Mouse (Mus musculus) embryonic facial prominence, embryonic 12.5 days (tissue): ENCODE measurements around the gene Gnptg. TPM values are rescaled to one million over a fixed set of nuclear protein-coding genes. Genes with fewer than 3 reads are reported as not detected.
A peak's percentile ranks its signal among the peaks of the same experiment; 100 is the strongest.
"Not testable (repeated sequence)": the region's sequence is repeated elsewhere in the genome, so short reads cannot be mapped to it uniquely, and the experiment has no call there.

Experiments
- ATAC-seq: fragments of 200-750 bp; cut with Nextera tagmentation; 2 replicates; pipeline ENCODE4 v1.8.0; 2017; ENCODE audit not compliant: insufficient number of reproducible peaks, insufficient read depth, low FRiP score, low TSS enrichment
- H3K27ac ChIP-seq: fragments of 300-500 bp; sonication (generic); 2 replicates; pipeline ENCODE4 v1.5.1; 2016; ENCODE audit warnings: mild to moderate bottlenecking
- H3K27me3 ChIP-seq: fragments of 300-500 bp; sonication (generic); 2 replicates; pipeline ENCODE4 v1.6.1; 2016; ENCODE audit warnings: mild to moderate bottlenecking, moderate library complexity
- H3K36me3 ChIP-seq: fragments of 300-500 bp; sonication (generic); 2 replicates; pipeline ENCODE4 v1.6.1; 2016; ENCODE audit warnings: mild to moderate bottlenecking
- H3K4me1 ChIP-seq: fragments of 300-500 bp; sonication (generic); 2 replicates; pipeline ENCODE4 v1.6.1; 2016
- H3K4me2 ChIP-seq: fragments of 300-500 bp; sonication (generic); replicated peaks from 2 replicates; pipeline ENCODE4 v1.6.1; 2016; ENCODE audit warnings: mild to moderate bottlenecking, moderate library complexity
- H3K4me3 ChIP-seq: fragments of 300-500 bp; sonication (generic); 2 replicates; pipeline ENCODE4 v1.5.1; 2016; ENCODE audit warnings: mild to moderate bottlenecking
- H3K9ac ChIP-seq: fragments of 300-500 bp; sonication (generic); 2 replicates; pipeline ENCODE4 v1.6.1; 2016; ENCODE audit warnings: mild to moderate bottlenecking, moderate library complexity
- H3K9me3 ChIP-seq: fragments of 300-500 bp; sonication (generic); 2 replicates; pipeline ENCODE4 v1.6.1; 2016; ENCODE audit warnings: mild to moderate bottlenecking, moderate library complexity
- WGBS: fragments of 180-500 bp; shearing (Covaris S2); methylation state at CpG from one replicate; pipeline ENCODE4 v1.1.7; 2016; 5-methylcytosine and 5-hydroxymethylcytosine counted together
- polyA plus RNA-seq: library from polyadenylated mRNA; unstranded; fragments of >200 nt; fragmentation: Nextera tagmentation; extraction: Ambion mirVana; gene quantifications from 2 replicates; pipeline ENCODE4 v1.2.1, GENCODE M21; 2016

The Gnptg gene
- polyA plus RNA-seq, 1 experiment from 2014 or later: 34.1 TPM

DNA sequence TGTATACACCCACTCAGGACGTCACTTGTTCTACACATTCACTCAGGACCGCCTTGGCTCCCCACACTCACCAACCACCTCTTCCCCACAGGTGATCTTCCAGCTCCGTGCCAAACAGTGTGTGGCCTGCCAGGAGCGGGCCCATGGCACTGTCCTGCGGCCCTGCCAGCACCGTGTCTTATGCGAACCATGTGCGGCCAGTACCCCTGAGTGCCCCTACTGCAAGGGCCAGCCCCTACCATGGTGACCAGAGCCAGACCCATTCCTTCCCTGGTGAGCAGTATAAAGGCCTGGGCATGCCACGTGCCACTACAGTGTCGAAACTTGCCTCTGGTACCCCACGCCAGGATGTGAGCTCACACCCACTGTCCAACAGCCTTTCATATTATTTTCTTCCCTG is 8.3 kb downstream of the Gnptg start:
- not testable (repeated sequence) for H3K4me3 ChIP-seq, H3K4me2 ChIP-seq, H3K27me3 ChIP-seq, H3K9me3 ChIP-seq, H3K27ac ChIP-seq, H3K4me1 ChIP-seq, ATAC-seq, H3K9ac ChIP-seq
- peaks cover 64% of the 10 kb centered on the region for H3K36me3 ChIP-seq
- 95% methylated on average over 8 of the region's 11 CpGs for whole genome bisulfite sequencing

DNA sequence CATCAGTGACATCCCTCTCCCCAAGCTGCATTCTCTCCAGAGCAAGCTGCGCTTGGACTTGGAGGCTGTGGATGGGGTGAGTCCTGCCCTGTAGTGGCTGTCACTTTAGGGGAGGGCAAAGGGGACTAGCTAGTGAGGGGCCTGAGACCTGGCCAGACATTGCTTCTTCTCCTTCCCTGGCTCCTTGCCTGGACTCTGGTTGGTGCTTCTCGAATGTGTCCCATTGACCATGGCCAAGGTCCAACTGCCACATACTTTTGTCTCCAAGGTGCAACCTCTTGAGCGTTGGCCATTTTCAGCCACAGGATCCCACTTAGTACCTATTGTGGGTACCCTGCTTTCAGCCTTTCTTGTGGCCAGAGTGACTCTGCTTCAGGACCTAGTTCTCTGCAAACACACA is 9.2 kb downstream of the Gnptg start:
- H3K9ac ChIP-seq: no peak overlapping the region
- no peaks in the 10 kb centered on the region for H3K9me3 ChIP-seq
- 92% methylated on average over 3 of the region's 3 CpGs for WGBS
- no peaks in the 10 kb centered on the region for H3K4me1 ChIP-seq
- H3K4me3 ChIP-seq: no peak overlapping the region
- ATAC-seq: no peak
- H3K36me3 ChIP-seq: peaks cover 66% of the 10 kb centered on the region
- H3K27me3 ChIP-seq: no peaks in the 10 kb centered on the region
- H3K27ac ChIP-seq: no peak overlapping the region
- no peak overlapping the region for H3K4me2 ChIP-seq

DNA sequence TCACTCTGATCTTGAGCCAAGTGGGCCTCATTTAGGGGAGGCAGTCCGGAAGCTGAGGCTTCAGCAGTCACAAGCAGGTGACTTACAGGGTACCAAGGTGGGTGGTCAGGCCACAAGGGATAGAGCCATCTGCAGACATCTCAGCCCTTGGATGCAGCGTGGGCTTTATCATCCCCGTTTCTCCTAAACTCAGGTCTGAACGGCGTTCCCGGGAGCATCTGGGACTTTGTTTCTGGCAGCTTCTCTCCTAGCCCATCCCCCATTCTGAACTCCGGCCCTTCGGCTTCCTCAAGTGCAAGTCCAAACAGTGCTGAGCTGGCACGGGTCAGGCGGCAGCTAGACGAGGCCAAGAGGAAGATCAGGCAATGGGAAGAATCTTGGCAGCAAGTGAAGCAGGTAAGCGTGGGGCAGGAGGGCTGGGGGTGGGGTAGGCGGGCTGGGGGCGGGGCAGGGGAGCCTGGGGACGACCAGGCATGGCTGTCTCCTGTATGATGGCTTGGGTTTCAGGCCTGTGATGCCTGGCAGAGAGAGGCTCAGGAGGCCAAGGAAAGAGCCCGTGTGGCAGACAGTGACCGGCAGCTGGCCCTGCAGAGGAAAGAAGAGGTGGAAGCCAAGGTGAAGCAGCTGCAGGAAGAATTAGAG is 9.8 kb downstream of the Gnptg start:
- H3K9ac ChIP-seq, H3K27ac ChIP-seq, ATAC-seq, H3K9me3 ChIP-seq, H3K27me3 ChIP-seq, H3K4me3 ChIP-seq, H3K4me1 ChIP-seq, H3K4me2 ChIP-seq: not testable (repeated sequence)
- 76% methylated on average over 17 of the region's 17 CpGs for WGBS
- peaks cover 61% of the 10 kb centered on the region for H3K36me3 ChIP-seq

DNA sequence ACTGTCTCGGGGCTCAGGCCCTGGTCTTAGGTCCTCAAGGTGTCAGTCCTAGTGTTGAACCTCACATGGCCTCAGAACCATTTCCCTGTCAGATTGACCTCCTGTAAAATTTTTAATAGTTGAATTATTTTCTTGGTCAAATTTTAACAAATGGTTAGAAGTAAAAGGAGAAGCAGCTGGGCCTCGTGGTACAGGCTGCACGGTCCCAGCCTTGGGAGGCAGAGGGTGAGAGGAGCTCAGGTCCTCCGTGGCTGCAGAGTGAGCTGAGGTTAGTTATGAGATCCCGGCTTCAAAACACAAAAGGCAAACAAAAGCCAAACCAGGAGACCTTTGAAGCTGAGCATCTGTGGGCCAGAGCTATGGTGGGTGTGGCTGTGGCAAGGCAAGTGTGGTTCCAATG is 11.9 kb downstream of the Gnptg start:
- Histone ChIP-seq H3K27ac (no peak overlapping the region), H3K36me3 (peaks cover 52% of the 10 kb centered on the region), H3K4me2 (no peak overlapping the region), H3K9ac (no peak overlapping the region), H3K4me1 (no peaks in the 10 kb centered on the region), H3K4me3 (no peak overlapping the region), H3K27me3 (no peaks in the 10 kb centered on the region), H3K9me3 (no peaks in the 10 kb centered on the region)
- ATAC-seq: no peak
- WGBS: 86% methylated on average over 5 of the region's 5 CpGs

GRCm38 (mm10) chr17:25225659-25226058 is 14.3 kb downstream of the Gnptg start:
- H3K4me2 ChIP-seq: no peak overlapping the region
- 86% methylated on average over 4 of the region's 4 CpGs for WGBS

GRCm38 (mm10) chr17:25224586-25225222 is 15.2 kb downstream of the Gnptg start:
- ATAC-seq: no peak
- WGBS: 89% methylated on average over 7 of the region's 7 CpGs
- peaks cover 44% of the 10 kb centered on the region for H3K36me3 ChIP-seq

More at GRCm38 (mm10) chr17:25225659-25226058, 14.3 kb downstream of the Gnptg start:
- Histone ChIP-seq H3K4me1 (peaks cover 12% of the 10 kb centered on the region), H3K36me3 (peaks cover 46% of the 10 kb centered on the region), H3K9me3 (no peaks in the 10 kb centered on the region), H3K4me3 (no peak overlapping the region), H3K27me3 (no peaks in the 10 kb centered on the region), H3K27ac (no peak overlapping the region), H3K9ac (no peak overlapping the region)
- ATAC-seq: no peak

GRCm38 (mm10) chr17:25222951-25223601 is 16.8 kb downstream of the Gnptg start:
- H3K4me2 ChIP-seq: peak overlapping the region; percentile 79
- H3K27me3 ChIP-seq: no peaks in the 10 kb centered on the region
- peak overlapping the region; percentile 39 for H3K4me3 ChIP-seq
- peaks cover 47% of the 10 kb centered on the region for H3K36me3 ChIP-seq
- peak overlapping the region; percentile 19; the same call in 1 of the 2 replicates for H3K27ac ChIP-seq
- WGBS: 41% methylated on average over 6 of the region's 6 CpGs
- H3K4me1 ChIP-seq: peaks cover 12% of the 10 kb centered on the region
- no peak overlapping the region for H3K9ac ChIP-seq
- no peak for ATAC-seq
- no peaks in the 10 kb centered on the region for H3K9me3 ChIP-seq

More at GRCm38 (mm10) chr17:25224586-25225222, 15.2 kb downstream of the Gnptg start:
- peaks cover 12% of the 10 kb centered on the region for H3K4me1 ChIP-seq
- no peak overlapping the region for H3K4me2 ChIP-seq
- no peaks in the 10 kb centered on the region for H3K9me3 ChIP-seq
- H3K4me3 ChIP-seq: no peak overlapping the region
- H3K27ac ChIP-seq: no peak overlapping the region
- H3K27me3 ChIP-seq: no peaks in the 10 kb centered on the region
- H3K9ac ChIP-seq: no peak overlapping the region

DNA sequence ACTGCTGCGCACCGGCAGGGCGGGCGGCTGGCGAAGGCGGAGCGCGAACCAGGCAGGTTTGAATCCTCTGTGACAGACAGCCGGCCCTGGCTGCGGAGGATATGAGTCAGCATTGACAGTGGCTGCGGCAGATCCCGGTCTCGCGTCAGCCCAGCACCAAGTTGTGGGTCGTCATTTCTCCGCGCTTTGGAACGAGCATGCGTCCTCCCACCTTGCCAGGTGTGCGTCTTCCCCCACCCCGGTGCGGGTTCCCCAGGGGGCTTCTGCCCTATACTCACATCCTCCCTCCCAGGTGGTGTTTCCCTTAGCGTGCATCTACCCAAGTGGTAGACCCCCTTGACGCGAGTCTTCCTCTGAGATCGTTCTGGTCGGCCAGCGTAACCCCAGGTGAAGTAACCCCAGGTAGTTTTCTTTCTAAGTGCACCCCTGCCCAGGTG is 17.4 kb downstream of the Gnptg start:
- H3K27me3 ChIP-seq, H3K9ac ChIP-seq, H3K9me3 ChIP-seq: not testable (repeated sequence)
- ATAC-seq: 0 out of 2 replicates have a peak, but pooled peaks have one; percentile 25
- H3K4me2 ChIP-seq: peak overlapping the region; percentile 79
- peaks cover 45% of the 10 kb centered on the region for H3K36me3 ChIP-seq
- peaks cover 12% of the 10 kb centered on the region for H3K4me1 ChIP-seq
- 17% methylated on average over 14 of the region's 28 CpGs for WGBS
- H3K27ac ChIP-seq: peak overlapping the region; percentile 19; the same call in 1 of the 2 replicates
- H3K4me3 ChIP-seq: peak overlapping the region; percentile 39

- peak overlapping the region; percentile 39 for H3K4me3 ChIP-seq
- no peak overlapping the region; the same call in 1 of the 2 replicates for H3K27ac ChIP-seq
- peak overlapping the region; percentile 45 for H3K9ac ChIP-seq
- peak; percentile 81 for ATAC-seq
- H3K27me3 ChIP-seq: no peaks in the 10 kb centered on the region
- no peaks in the 10 kb centered on the region for H3K9me3 ChIP-seq
- 1% methylated on average over 18 of the region's 30 CpGs for WGBS
- H3K4me2 ChIP-seq: peak overlapping the region; percentile 79
- H3K36me3 ChIP-seq: peaks cover 39% of the 10 kb centered on the region
- H3K4me1 ChIP-seq: peaks cover 12% of the 10 kb centered on the region
Observed at GRCm38 (mm10) chr17:25221821-25222503, 18.0 kb downstream of the Gnptg start.

DNA sequence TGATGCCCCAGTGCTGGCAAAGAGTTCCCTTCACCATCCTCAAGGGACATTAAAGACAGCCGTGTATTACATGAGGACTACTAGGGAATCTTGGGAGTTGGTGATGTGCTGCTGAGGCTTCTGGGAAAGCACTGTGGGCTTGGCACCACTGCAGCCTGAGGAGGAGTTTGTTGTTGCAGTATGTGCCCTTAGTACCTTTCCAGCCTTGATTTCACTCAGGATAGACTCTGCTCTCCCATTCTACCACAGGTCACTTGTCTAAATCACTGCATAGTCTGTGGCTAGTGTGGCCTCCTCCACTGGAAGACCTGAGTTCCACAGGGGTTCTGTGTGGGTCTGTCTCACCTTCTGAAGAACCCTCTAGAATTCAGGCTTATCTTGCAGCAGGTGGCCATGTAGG is 19.2 kb downstream of the Gnptg start:
- Histone ChIP-seq H3K4me3 (no peak overlapping the region), H3K36me3 (peaks cover 37% of the 10 kb centered on the region)
- 74% methylated on average over 1 of the region's 1 CpGs for WGBS

GRCm38 (mm10) chr17:25219492-25220295 is 20.2 kb downstream of the Gnptg start:
- Histone ChIP-seq H3K27ac (no peak overlapping the region), H3K4me1 (peaks cover 12% of the 10 kb centered on the region), H3K4me3 (no peak overlapping the region), H3K36me3 (peaks cover 46% of the 10 kb centered on the region), H3K27me3 (no peaks in the 10 kb centered on the region), H3K4me2 (no peak overlapping the region), H3K9me3 (no peaks in the 10 kb centered on the region), H3K9ac (no peak overlapping the region; the same call in 1 of the 2 replicates)
- ATAC-seq: no peak
- 90% methylated on average over 15 of the region's 15 CpGs for WGBS

More for the DNA sequence above, 19.2 kb downstream of the Gnptg start:
- no peak for ATAC-seq
- Histone ChIP-seq H3K27me3 (no peaks in the 10 kb centered on the region), H3K9me3 (no peaks in the 10 kb centered on the region), H3K4me1 (peaks cover 12% of the 10 kb centered on the region), H3K27ac (no peak overlapping the region), H3K4me2 (no peak overlapping the region), H3K9ac (no peak overlapping the region)
